Mouse (Mus musculus): Measurements from ENCODE around the gene Ddx27.

DNA sequence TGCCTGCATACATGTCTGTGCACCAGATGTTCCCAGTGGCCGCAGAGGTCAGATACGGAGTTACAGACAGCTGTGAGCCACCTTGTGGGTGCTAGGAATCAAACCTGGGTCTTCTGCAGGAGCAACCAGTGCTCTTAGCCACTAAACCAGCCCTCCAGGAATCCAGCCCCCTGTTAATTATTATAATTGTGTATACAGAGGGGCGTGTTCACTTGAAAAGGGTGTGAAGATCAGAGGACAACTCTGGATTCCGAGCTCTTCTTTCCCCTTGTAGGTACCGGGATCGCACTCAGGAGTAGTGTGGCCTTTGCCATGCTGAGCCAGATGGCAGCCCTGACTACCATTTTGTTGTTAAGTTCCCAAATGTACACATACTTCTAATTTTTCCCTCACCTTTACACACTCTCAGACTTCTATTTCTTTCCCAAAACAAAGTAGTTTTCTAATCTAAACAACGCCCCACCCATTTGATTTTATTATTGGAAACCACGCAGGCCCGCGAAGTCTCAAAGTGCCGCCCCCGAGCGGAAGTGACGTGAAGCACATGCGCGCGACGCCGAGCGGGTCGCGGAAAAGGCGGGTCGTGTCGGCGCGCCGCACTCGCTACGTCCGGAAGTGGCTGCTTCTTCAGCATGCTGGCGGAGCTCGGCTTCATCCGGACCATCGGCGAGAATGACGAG is at the start of gene Ddx27:
- TF ChIP-seq CTCF (conservative IDR thresholded peaks at IDR 0.05; ENCODE audit: insufficient read depth, insufficient read length, low read depth, low read length) (no peak), POLR2A (IDR thresholded peaks at IDR 0.05; ENCODE audit: low read depth, low read length) (no peak)

Data from kidney, adult 2 months (tissue).